Mouse (Mus musculus): Measurements from ENCODE around the gene Pdgfa. TPM values are rescaled to one million over a fixed set of nuclear protein-coding genes. Genes with fewer than 3 reads are reported as not detected.

Pdgfa gene
- polyA plus RNA-seq (2015; fragmentation: Nextera tagmentation; extraction: Ambion mirVana) = 69.5 and 84.2 TPM in 2 replicates

- no peaks in the 10 kb centered on the region for H3K36me3 ChIP-seq
- peak within 1 kb of the TSS; percentile 93 for H3K4me2 ChIP-seq (replicated peaks)
- H3K9ac ChIP-seq = peak within 1 kb of the TSS; percentile 72
- no peaks in the 10 kb centered on the region; the same call in 1 of the 2 replicates for H3K9me3 ChIP-seq (replicated peaks)
- 4% methylated on average over 48 of the region's 48 CpGs for WGBS
- H3K27ac ChIP-seq (replicated peaks) = peak within 1 kb of the TSS; percentile 94
- H3K4me3 ChIP-seq (replicated peaks) = peak within 1 kb of the TSS; percentile 85
- no peak for ATAC-seq (ENCODE audit: insufficient number of reproducible peaks, low FRiP score, low TSS enrichment, low read depth)
- peaks cover 60% of the 10 kb centered on the region for H3K4me1 ChIP-seq
- peaks cover 58% of the 10 kb centered on the region for H3K27me3 ChIP-seq
Measured at GRCm38 (mm10) chr5:138997171-138997788, at the start of gene Pdgfa. Pdgfa (minus strand) TSS chr5:138997370.

DNA sequence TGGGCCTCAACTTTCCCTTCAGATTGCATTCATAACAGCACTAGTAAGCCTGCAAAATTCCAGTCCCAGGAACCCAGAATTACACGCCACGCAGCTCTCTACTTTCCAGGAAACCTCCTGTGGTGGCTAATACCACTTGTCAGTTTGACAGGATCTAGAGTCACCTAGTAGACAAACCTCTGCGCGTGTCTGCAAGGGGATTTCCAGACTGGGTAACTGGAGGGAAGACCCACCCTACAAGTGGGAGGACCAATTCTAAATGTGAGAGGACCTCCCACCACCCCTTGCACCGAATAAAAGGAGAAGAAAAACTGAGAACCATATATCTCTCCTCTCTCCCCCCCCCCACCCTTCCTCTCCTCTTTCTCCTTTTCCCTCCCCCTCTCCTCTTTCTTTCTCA, 49.5 kb upstream of the Pdgfa start:
- no peaks in the 10 kb centered on the region for H3K4me1 ChIP-seq
- H3K27ac ChIP-seq (replicated peaks) = no peak overlapping the region
- H3K9me3 ChIP-seq (replicated peaks) = no peaks in the 10 kb centered on the region
- ATAC-seq (ENCODE audit: insufficient number of reproducible peaks, low FRiP score, low TSS enrichment, low read depth) = no peak
- 66% methylated on average over 5 of the region's 5 CpGs for WGBS
- no peak overlapping the region for H3K4me3 ChIP-seq (replicated peaks)
- H3K36me3 ChIP-seq = 0 out of 2 replicates have a peak, but pooled peaks cover 3% of the 10 kb centered on the region
- no peak overlapping the region for H3K9ac ChIP-seq
- H3K27me3 ChIP-seq = no peaks in the 10 kb centered on the region
- no peak overlapping the region for H3K4me2 ChIP-seq (replicated peaks)

GRCm38 (mm10) chr5:139043546-139043945, 46.4 kb upstream of the Pdgfa start:
- no peak overlapping the region for H3K4me2 ChIP-seq (replicated peaks)
- WGBS = 37% methylated on average over 4 of the region's 4 CpGs
- no peak overlapping the region for H3K9ac ChIP-seq
- no peaks in the 10 kb centered on the region for H3K4me1 ChIP-seq
- H3K36me3 ChIP-seq = 0 out of 2 replicates have a peak, but pooled peaks cover 3% of the 10 kb centered on the region
- no peaks in the 10 kb centered on the region for H3K27me3 ChIP-seq
- H3K27ac ChIP-seq (replicated peaks) = no peak overlapping the region
- ATAC-seq (ENCODE audit: insufficient number of reproducible peaks, low FRiP score, low TSS enrichment, low read depth) = no peak
- H3K4me3 ChIP-seq (replicated peaks) = no peak overlapping the region
- no peaks in the 10 kb centered on the region for H3K9me3 ChIP-seq (replicated peaks)

- Histone ChIP-seq H3K27ac (replicated peaks) (no peak overlapping the region), H3K36me3 (0 out of 2 replicates have a peak, but pooled peaks cover 3% of the 10 kb centered on the region), H3K4me2 (replicated peaks) (no peak overlapping the region), H3K9ac (no peak overlapping the region), H3K9me3 (replicated peaks) (no peaks in the 10 kb centered on the region), H3K4me3 (replicated peaks) (no peak overlapping the region), H3K4me1 (no peaks in the 10 kb centered on the region), H3K27me3 (no peaks in the 10 kb centered on the region)
- ATAC-seq (ENCODE audit: insufficient number of reproducible peaks, low FRiP score, low TSS enrichment, low read depth) = no peak
- WGBS = 80% methylated on average over 12 of the region's 12 CpGs
Measured at GRCm38 (mm10) chr5:139042299-139042698, 45.1 kb upstream of the Pdgfa start.

- Histone ChIP-seq H3K4me2 (replicated peaks) (no peak overlapping the region), H3K9ac (no peak overlapping the region), H3K9me3 (replicated peaks) (no peaks in the 10 kb centered on the region), H3K4me1 (peaks cover 22% of the 10 kb centered on the region), H3K36me3 (no peaks in the 10 kb centered on the region), H3K27ac (replicated peaks) (peak overlapping the region; percentile 22; the same call in 1 of the 2 replicates), H3K4me3 (replicated peaks) (no peak overlapping the region), H3K27me3 (no peaks in the 10 kb centered on the region)
- ATAC-seq (ENCODE audit: insufficient number of reproducible peaks, low FRiP score, low TSS enrichment, low read depth) = no peak
- WGBS = 62% methylated on average over 2 of the region's 2 CpGs
Measured at GRCm38 (mm10) chr5:139035171-139035570, 38.0 kb upstream of the Pdgfa start.

GRCm38 (mm10) chr5:139034746-139035145, 37.6 kb upstream of the Pdgfa start:
- peak; percentile 21; the same call in 1 of the 2 replicates for ATAC-seq (ENCODE audit: insufficient number of reproducible peaks, low FRiP score, low TSS enrichment, low read depth)
- Histone ChIP-seq H3K9ac (no peak overlapping the region), H3K4me2 (replicated peaks) (no peak overlapping the region), H3K36me3 (no peaks in the 10 kb centered on the region), H3K4me1 (peaks cover 22% of the 10 kb centered on the region), H3K9me3 (replicated peaks) (no peaks in the 10 kb centered on the region), H3K4me3 (replicated peaks) (no peak overlapping the region), H3K27me3 (no peaks in the 10 kb centered on the region), H3K27ac (replicated peaks) (peak overlapping the region; percentile 76; the same call in 1 of the 2 replicates)
- WGBS = 24% methylated on average over 6 of the region's 6 CpGs

GRCm38 (mm10) chr5:139033406-139034317, 36.5 kb upstream of the Pdgfa start:
- Histone ChIP-seq H3K27ac (replicated peaks) (peak overlapping the region; percentile 76), H3K9me3 (replicated peaks) (no peaks in the 10 kb centered on the region), H3K4me2 (replicated peaks) (no peak overlapping the region), H3K4me3 (replicated peaks) (no peak overlapping the region), H3K27me3 (no peaks in the 10 kb centered on the region), H3K36me3 (no peaks in the 10 kb centered on the region), H3K4me1 (peaks cover 22% of the 10 kb centered on the region), H3K9ac (no peak overlapping the region)
- WGBS = 30% methylated on average over 14 of the region's 14 CpGs
- ATAC-seq (ENCODE audit: insufficient number of reproducible peaks, low FRiP score, low TSS enrichment, low read depth) = peak; percentile 79

DNA sequence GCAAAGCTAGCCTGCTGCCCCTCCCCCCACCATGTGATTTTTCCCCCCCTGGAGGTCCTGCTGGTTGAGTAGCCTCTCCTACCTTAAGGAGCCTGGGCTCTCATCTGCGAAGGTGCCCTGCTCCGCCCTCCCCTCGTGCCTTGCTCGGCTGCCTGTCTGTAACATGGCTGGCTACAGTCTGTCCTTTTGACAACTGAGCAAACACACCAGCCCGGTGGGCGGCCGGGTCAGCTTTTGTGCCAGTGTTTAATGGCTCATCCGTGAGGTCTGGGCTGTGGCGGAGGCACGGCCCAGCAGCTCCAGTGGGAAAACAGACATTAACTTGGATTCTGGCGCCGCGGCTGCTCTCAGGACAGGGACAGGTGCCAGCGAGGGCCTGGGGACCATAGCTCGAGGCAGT, 30.4 kb upstream of the Pdgfa start:
- Histone ChIP-seq H3K9me3 (replicated peaks) (no peaks in the 10 kb centered on the region), H3K4me2 (replicated peaks) (no peak overlapping the region), H3K27me3 (no peaks in the 10 kb centered on the region), H3K9ac (no peak overlapping the region), H3K36me3 (no peaks in the 10 kb centered on the region), H3K27ac (replicated peaks) (no peak overlapping the region), H3K4me1 (0 out of 2 replicates have a peak, but pooled peaks cover 2% of the 10 kb centered on the region), H3K4me3 (replicated peaks) (no peak overlapping the region)
- WGBS = 65% methylated on average over 15 of the region's 15 CpGs
- no peak for ATAC-seq (ENCODE audit: insufficient number of reproducible peaks, low FRiP score, low TSS enrichment, low read depth)

GRCm38 (mm10) chr5:139024351-139025105, 27.4 kb upstream of the Pdgfa start:
- H3K9me3 ChIP-seq (replicated peaks) = no peaks in the 10 kb centered on the region
- WGBS = 69% methylated on average over 12 of the region's 12 CpGs
- no peak overlapping the region for H3K4me3 ChIP-seq (replicated peaks)
- no peaks in the 10 kb centered on the region for H3K27me3 ChIP-seq
- no peak overlapping the region for H3K27ac ChIP-seq (replicated peaks)
- no peak overlapping the region for H3K4me2 ChIP-seq (replicated peaks)
- no peak overlapping the region for H3K9ac ChIP-seq
- 0 out of 2 replicates have a peak, but pooled peaks cover 2% of the 10 kb centered on the region for H3K4me1 ChIP-seq
- ATAC-seq (ENCODE audit: insufficient number of reproducible peaks, low FRiP score, low TSS enrichment, low read depth) = no peak
- H3K36me3 ChIP-seq = no peaks in the 10 kb centered on the region

DNA sequence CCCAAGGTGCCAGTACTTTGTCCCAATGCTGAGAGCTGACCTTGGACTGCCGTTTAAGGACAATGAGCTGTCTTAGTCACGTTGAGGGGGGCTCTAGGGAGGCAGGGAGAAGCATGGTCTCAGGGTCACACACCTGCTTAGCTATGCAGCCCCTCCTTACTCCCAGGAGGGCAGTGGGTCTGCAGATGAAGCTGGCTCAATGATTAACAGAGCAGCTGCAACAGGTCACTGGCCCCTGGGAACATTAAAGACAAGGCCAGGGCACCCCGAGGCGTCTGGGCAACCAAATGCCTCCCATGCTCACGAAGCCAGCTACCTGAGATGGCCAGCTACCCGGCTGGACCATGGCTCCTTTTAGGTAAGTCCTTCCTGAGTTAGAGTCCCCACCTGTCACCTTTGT, 23.4 kb upstream of the Pdgfa start:
- Histone ChIP-seq H3K4me2 (replicated peaks) (no peak overlapping the region), H3K9ac (no peak overlapping the region), H3K4me1 (no peaks in the 10 kb centered on the region), H3K36me3 (0 out of 2 replicates have a peak, but pooled peaks cover 9% of the 10 kb centered on the region), H3K9me3 (replicated peaks) (no peaks in the 10 kb centered on the region), H3K27ac (replicated peaks) (no peak overlapping the region), H3K4me3 (replicated peaks) (no peak overlapping the region), H3K27me3 (no peaks in the 10 kb centered on the region)
- no peak for ATAC-seq (ENCODE audit: insufficient number of reproducible peaks, low FRiP score, low TSS enrichment, low read depth)
- WGBS = 72% methylated on average over 6 of the region's 6 CpGs
